Mouse (Mus musculus) kidney, adult 2 months (tissue): ENCODE measurements around the gene Foxr2. TPM values are rescaled to one million over a fixed set of nuclear protein-coding genes. Genes with fewer than 3 reads are reported as not detected.

Source experiments
- DNase-seq: peaks from one replicate; pipeline ENCODE4 v3.0.0; 2021
- H3K27ac ChIP-seq: fragments of 200-500 bp; 2 replicates; pipeline ENCODE4 v1.5.1; 2012; ENCODE audit warnings: low read depth, low read length, control low read depth, inconsistent platforms; ENCODE audit not compliant: insufficient read depth
- H3K27me3 ChIP-seq: fragments of 200-500 bp; replicated peaks from 2 replicates; pipeline ENCODE4 v1.6.1; 2012; ENCODE audit warnings: mild to moderate bottlenecking, moderate library complexity, low read length, inconsistent platforms; ENCODE audit not compliant: control insufficient read depth, insufficient read depth
- H3K36me3 ChIP-seq: fragments of 200-500 bp; 2 replicates; pipeline ENCODE4 v1.6.1; 2012; ENCODE audit warnings: mild to moderate bottlenecking, moderate library complexity, low read length, inconsistent platforms; ENCODE audit not compliant: control insufficient read depth, insufficient read depth
- H3K4me1 ChIP-seq: fragments of 200-500 bp; 2 replicates; pipeline ENCODE4 v1.6.1; 2011; ENCODE audit warnings: low read length; ENCODE audit not compliant: control insufficient read depth, insufficient read depth
- H3K4me3 ChIP-seq: fragments of 200-500 bp; 2 replicates; pipeline ENCODE4 v1.5.1; 2011; ENCODE audit warnings: mild to moderate bottlenecking, low read depth, low read length, control low read depth; ENCODE audit not compliant: insufficient read depth
- CTCF ChIP-seq: fragments of 200-500 bp; conservative IDR thresholded peaks from 2 replicates; pipeline ENCODE4 v1.5.1; 2011; ENCODE audit warnings: low read depth, mild to moderate bottlenecking, control low read depth, low read length, moderate library complexity, mixed read lengths; ENCODE audit not compliant: insufficient read depth, insufficient read length
- POLR2A ChIP-seq: fragments of 200-500 bp; IDR thresholded peaks from one replicate; pipeline ENCODE4 v1.6.1; 2011; ENCODE audit warnings: low read depth, low read length, control low read depth
- WGBS: fragments of 180-500 bp; shearing (Covaris S2); methylation state at CpG from one replicate; pipeline ENCODE4 v1.1.7; 2018; 5-methylcytosine and 5-hydroxymethylcytosine counted together
- polyA plus RNA-seq: library from polyadenylated mRNA; depleted of rRNA; stranded (reverse); fragments of >200 nt; gene quantifications from 2 replicates; pipeline ENCODE4 v1.2.3, GENCODE M21; 2012; rRNA removed

The Foxr2 gene
- not detected in 2 replicates for polyA plus RNA-seq

GRCm38 (mm10) chrX:153118486-153118885, at the start of gene Foxr2:
TSS of gene Foxr2 (plus strand) at chrX:153118786.
- DNase-seq: no peak
- WGBS: 25% methylated on average over 3 of the region's 3 CpGs
- Histone ChIP-seq H3K36me3 (no peaks in the 10 kb centered on the region), H3K27ac (no peak within 1 kb of the TSS), H3K4me1 (no peaks in the 10 kb centered on the region), H3K4me3 (no peak within 1 kb of the TSS), H3K27me3 (no peaks in the 10 kb centered on the region)
- TF ChIP-seq CTCF: no peak
- TF ChIP-seq POLR2A: no peak

- Histone ChIP-seq H3K4me1 (no peaks in the 10 kb centered on the region), H3K4me3 (no peak overlapping the region), H3K27ac (no peak overlapping the region), H3K27me3 (no peaks in the 10 kb centered on the region), H3K36me3 (no peaks in the 10 kb centered on the region)
- 40% methylated on average over 2 of the region's 2 CpGs for WGBS
- no peak for DNase-seq
- TF ChIP-seq POLR2A (no peak), CTCF (no peak)
Measured at GRCm38 (mm10) chrX:153119013-153119412, 427 bp downstream of the Foxr2 start.

DNA sequence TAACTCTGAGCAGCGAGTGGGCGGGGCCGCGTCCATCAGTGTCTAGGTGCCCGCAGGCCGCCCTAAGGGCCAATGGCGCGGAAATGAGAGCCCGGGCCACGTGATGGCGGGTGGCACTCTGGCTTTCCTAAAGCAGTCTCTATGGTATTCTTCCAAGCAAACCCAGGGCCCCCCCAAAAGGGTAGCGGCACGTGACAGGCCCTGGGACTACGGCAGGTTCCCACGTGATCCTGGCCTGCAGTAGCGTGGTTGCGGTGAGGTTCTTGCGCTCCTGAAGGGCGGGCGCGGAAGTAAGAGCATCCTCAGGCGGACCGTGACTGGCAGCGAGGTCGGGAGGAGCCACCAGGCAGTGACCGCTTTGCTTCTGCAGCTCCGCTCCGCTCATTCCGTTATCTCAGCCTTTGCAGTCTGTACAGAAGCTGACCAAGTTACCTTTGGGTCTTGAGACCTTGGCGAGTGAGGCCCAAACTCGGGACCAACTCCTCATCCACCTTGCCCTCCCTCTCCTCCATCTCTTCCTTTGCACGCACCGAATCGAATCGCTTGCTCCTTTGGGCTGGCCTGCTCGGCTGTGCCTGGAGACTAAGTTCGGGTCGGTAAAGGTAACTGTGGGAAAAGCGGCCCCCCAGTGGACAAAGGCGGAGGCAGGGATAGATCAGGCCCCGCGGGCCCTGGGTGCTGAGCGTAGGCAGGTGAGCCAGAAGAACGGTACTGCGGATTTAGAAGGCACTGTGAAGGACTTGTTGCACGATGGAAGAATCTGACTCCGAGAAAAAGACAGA, 21.3 kb downstream of the Foxr2 start, which contains the start of gene Rragb:
Gene Rragb, plus strand, starts transcription at position 248 of the 782 bp plus-strand sequence.
- Histone ChIP-seq H3K27ac (no peak within 1 kb of the TSS), H3K27me3 (no peaks in the 10 kb centered on the region), H3K4me1 (no peaks in the 10 kb centered on the region), H3K36me3 (no peaks in the 10 kb centered on the region), H3K4me3 (peak within 1 kb of the TSS; percentile 65)
- peak; percentile 83 for DNase-seq
- WGBS: under 1% methylated on average over 45 of the region's 47 CpGs
- TF ChIP-seq POLR2A (no peak), CTCF (peak; percentile 28; the same call in 1 of the 2 replicates)

GRCm38 (mm10) chrX:153142656-153143055, 24.1 kb downstream of the Foxr2 start:
- Histone ChIP-seq H3K4me3 (no peak overlapping the region), H3K27ac (no peak overlapping the region), H3K4me1 (no peaks in the 10 kb centered on the region), H3K27me3 (no peaks in the 10 kb centered on the region), H3K36me3 (no peaks in the 10 kb centered on the region)
- DNase-seq: no peak
- TF ChIP-seq CTCF (no peak), POLR2A (no peak)
- 92% methylated on average over 3 of the region's 3 CpGs for WGBS

- H3K4me1 ChIP-seq: no peaks in the 10 kb centered on the region
- no peaks in the 10 kb centered on the region for H3K36me3 ChIP-seq
- no peak for TF ChIP-seq POLR2A
- no peak for TF ChIP-seq CTCF
- WGBS: 37% methylated on average over 1 of the region's 1 CpGs
- DNase-seq: no peak
- H3K4me3 ChIP-seq: no peak overlapping the region
- H3K27ac ChIP-seq: no peak overlapping the region
- no peaks in the 10 kb centered on the region for H3K27me3 ChIP-seq
Measured at GRCm38 (mm10) chrX:153151766-153152165, 33.2 kb downstream of the Foxr2 start.

DNA sequence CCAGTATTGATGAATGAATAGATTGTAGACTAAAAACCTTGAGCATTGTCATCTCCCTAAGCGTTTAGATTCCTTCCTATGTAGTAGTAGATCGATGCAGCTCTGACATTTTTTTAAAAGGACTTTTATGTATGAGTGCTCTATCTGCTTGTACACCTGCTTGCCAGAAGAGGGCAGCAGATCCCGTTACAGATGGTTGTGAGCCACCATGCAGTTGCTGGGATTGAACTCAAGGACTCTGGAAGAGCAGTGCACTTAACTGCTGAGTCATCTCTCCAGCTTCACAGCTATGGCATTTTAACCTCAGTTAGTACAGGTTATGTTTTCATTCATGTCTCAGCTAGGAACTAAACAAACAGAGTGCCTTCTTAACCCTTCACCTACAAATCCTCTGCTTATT, 36.7 kb downstream of the Foxr2 start:
- WGBS: 42% methylated on average over 3 of the region's 3 CpGs
- peak; percentile 14 for DNase-seq
- no peak for TF ChIP-seq POLR2A
- TF ChIP-seq CTCF: peak; percentile 57
- no peaks in the 10 kb centered on the region for H3K4me1 ChIP-seq
- H3K36me3 ChIP-seq: no peaks in the 10 kb centered on the region
- H3K27ac ChIP-seq: no peak overlapping the region
- no peaks in the 10 kb centered on the region for H3K27me3 ChIP-seq
- H3K4me3 ChIP-seq: no peak overlapping the region

DNA sequence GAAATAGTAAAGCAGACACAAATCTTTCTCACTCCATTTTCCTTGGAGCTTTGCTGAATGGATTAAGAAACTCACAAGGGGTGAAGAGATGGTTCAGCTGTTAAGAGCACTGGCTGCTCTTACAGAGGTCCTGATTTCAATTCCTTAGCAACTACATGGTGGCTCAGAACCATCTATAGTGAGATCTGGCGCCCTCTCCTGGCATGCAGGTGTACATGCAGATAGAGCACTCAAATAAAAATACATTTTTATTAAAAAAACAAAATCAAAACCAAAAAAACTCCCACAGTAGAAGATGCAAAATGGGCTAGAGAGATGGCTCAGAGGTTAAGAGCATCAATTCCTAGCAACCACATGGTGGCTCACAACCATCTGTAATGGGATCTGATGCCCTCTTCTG, 56.2 kb downstream of the Foxr2 start:
- Histone ChIP-seq H3K4me3 (no peak overlapping the region), H3K4me1 (no peaks in the 10 kb centered on the region), H3K27ac (no peak overlapping the region), H3K36me3 (no peaks in the 10 kb centered on the region), H3K27me3 (no peaks in the 10 kb centered on the region)
- TF ChIP-seq POLR2A (no peak), CTCF (peak; percentile 29)
- WGBS: 14% methylated on average over 1 of the region's 1 CpGs
- no peak for DNase-seq

DNA sequence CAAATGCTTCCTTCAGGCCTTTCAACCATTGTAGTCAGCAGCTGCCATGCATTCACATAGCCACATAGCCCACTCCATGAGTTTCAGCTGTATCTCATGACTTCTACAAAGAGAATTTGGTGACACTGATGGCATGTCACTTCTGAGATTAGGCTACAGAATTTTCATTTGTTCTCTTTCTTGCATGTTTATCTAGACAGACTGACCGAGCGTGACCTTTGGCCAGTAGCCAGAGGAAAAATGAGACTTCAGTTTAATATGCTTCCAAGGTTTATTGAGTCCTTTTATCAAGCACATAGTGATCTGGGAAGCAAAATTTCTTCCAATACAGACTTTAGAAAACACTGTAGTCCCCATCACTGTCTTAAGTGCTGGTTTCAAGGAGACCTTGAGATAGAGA, 63.6 kb downstream of the Foxr2 start:
- Histone ChIP-seq H3K27ac (no peak overlapping the region), H3K27me3 (no peaks in the 10 kb centered on the region), H3K4me3 (no peak overlapping the region), H3K36me3 (no peaks in the 10 kb centered on the region), H3K4me1 (no peaks in the 10 kb centered on the region)
- WGBS: 51% methylated on average over 2 of the region's 2 CpGs
- TF ChIP-seq CTCF: no peak
- TF ChIP-seq POLR2A: no peak
- DNase-seq: no peak

Other genes starting within 250 kb of the Foxr2 start
- gene Usp51, start 112.3 kb upstream of the Foxr2 start, polyA plus RNA-seq: not detected in 2 replicates
- 6.0 and 7.7 TPM in 2 replicates for gene Mageh1, start 81.2 kb upstream of the Foxr2 start, polyA plus RNA-seq
- 2.6 and 3.5 TPM in 2 replicates for gene Rragb, start 21.2 kb downstream of the Foxr2 start, polyA plus RNA-seq
- 0.33 and 0.35 TPM in 2 replicates for gene Klf8, start 118.7 kb downstream of the Foxr2 start, polyA plus RNA-seq